Mouse (Mus musculus): ENCODE measurements at regions not wholly inside any gene's neighbourhood (a gene's known extent, or its start where the extent isn't known, plus 50 kb on each side); places are given as distances from the start of the nearest gene placed in this dataset.

DNA sequence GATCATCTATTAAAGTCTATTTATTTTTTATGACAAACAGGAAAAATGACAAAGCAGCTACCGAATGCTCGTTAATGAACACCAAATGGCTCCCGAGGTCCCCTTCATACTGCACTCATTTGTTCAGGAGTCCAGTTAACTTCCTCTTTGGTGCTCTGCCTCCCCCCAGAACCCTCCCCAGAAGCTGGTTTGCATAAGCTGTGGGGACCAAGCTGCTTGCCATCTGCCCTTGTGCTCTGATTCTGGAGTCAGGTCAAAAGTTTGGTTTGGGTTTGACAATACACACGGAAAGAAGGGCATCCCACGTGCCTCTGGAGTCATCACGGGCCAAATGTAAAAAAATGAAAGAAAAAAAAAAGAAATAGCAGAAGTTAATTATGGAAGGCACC lies 152.1 kb upstream of the F930015N05Rik start:
- H3K27me3 ChIP-seq (ENCODE audit: control insufficient read depth, insufficient read depth, insufficient read length) = no peaks in the 10 kb centered on the region
- no peaks in the 10 kb centered on the region for H3K36me3 ChIP-seq (ENCODE audit: control insufficient read depth, insufficient read depth)
- no peak overlapping the region for H3K4me2 ChIP-seq (ENCODE audit: low read depth)
- no peak overlapping the region for H3ac ChIP-seq (ENCODE audit: control insufficient read depth, insufficient read length)
- H3K4me3 ChIP-seq = no peak overlapping the region
- TF ChIP-seq USF1 (IDR thresholded peaks at IDR 0.05; ENCODE audit: low read depth) = no peak
- TF ChIP-seq E2F4 (IDR thresholded peaks at IDR 0.05; ENCODE audit: insufficient read depth) = no peak
- no peak for TF ChIP-seq POLR2AphosphoS2 (IDR thresholded peaks at IDR 0.05; ENCODE audit: insufficient read length, low read depth)
- no peak for TF ChIP-seq POLR2A (IDR thresholded peaks at IDR 0.05; ENCODE audit: insufficient read length, low read depth)
- TF ChIP-seq SRF (IDR thresholded peaks at IDR 0.05; ENCODE audit: control insufficient read depth, insufficient read length, low read depth) = no peak
- no peak for TF ChIP-seq TCF12 (IDR thresholded peaks at IDR 0.05; ENCODE audit: insufficient read depth, poor library complexity, severe bottlenecking)
- TF ChIP-seq TCF3 (IDR thresholded peaks at IDR 0.05; ENCODE audit: insufficient read length, low read depth) = no peak
- TF ChIP-seq MYOD1 (IDR thresholded peaks at IDR 0.05; ENCODE audit: control insufficient read depth in 1 of 3, insufficient read length in 2 of 3, low read depth in 2 of 3) = no peak
- TF ChIP-seq MYOG (IDR thresholded peaks at IDR 0.05; ENCODE audit: control insufficient read depth in 1 of 3, insufficient read depth in 1 of 3, insufficient read length in 2 of 3, low read depth in 2 of 3) = no peak
- TF ChIP-seq CEBPB (IDR thresholded peaks at IDR 0.05; ENCODE audit: insufficient read depth, poor library complexity, severe bottlenecking) = no peak
- TF ChIP-seq REST (IDR thresholded peaks at IDR 0.05; ENCODE audit: insufficient read depth, insufficient read length) = no peak
- TF ChIP-seq MAX (IDR thresholded peaks at IDR 0.05; ENCODE audit: low read depth) = no peak
- H3K79me2 ChIP-seq (ENCODE audit: control insufficient read depth, insufficient read depth) = no peaks in the 10 kb centered on the region

DNA sequence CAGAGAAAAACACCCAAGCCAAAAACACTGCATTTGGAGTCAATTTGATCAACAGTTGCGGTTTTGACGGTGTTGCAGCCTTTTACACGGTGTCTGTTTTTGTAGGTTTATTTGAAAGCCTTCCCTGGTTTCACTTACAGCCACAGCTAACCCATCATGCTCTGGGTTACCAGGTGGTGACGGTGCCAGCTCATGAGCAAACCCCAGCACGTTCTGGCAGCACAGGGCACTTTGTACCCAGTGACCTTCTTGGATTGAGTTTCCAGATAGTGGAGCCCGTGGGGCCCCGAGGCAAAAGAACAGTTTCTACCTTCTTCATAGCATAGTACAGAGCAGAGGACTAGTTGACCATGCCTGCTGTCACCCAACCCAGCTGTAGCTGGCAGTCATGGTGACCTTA lies 152.6 kb upstream of the F930015N05Rik start:
- Histone ChIP-seq H3K27me3 (ENCODE audit: control insufficient read depth, insufficient read depth, insufficient read length) (no peaks in the 10 kb centered on the region), H3K4me3 (no peak overlapping the region), H3K79me2 (ENCODE audit: control insufficient read depth, insufficient read depth) (no peaks in the 10 kb centered on the region), H3ac (ENCODE audit: control insufficient read depth, insufficient read length) (no peak overlapping the region), H3K4me2 (ENCODE audit: low read depth) (no peak overlapping the region), H3K36me3 (ENCODE audit: control insufficient read depth, insufficient read depth) (no peaks in the 10 kb centered on the region)
- TF ChIP-seq TCF12 (IDR thresholded peaks at IDR 0.05; ENCODE audit: insufficient read depth, poor library complexity, severe bottlenecking) = no peak

- Histone ChIP-seq H3K79me2 (ENCODE audit: control insufficient read depth, insufficient read depth) (no peaks in the 10 kb centered on the region), H3K27me3 (ENCODE audit: control insufficient read depth, insufficient read depth, insufficient read length) (no peaks in the 10 kb centered on the region), H3K36me3 (ENCODE audit: control insufficient read depth, insufficient read depth) (no peaks in the 10 kb centered on the region), H3ac (ENCODE audit: control insufficient read depth, insufficient read length) (no peak overlapping the region), H3K4me3 (no peak overlapping the region), H3K4me2 (ENCODE audit: low read depth) (no peak overlapping the region)
- TF ChIP-seq TCF12 (IDR thresholded peaks at IDR 0.05; ENCODE audit: insufficient read depth, poor library complexity, severe bottlenecking) = no peak
- TF ChIP-seq POLR2AphosphoS2 (IDR thresholded peaks at IDR 0.05; ENCODE audit: insufficient read length, low read depth) = no peak
- no peak for TF ChIP-seq E2F4 (IDR thresholded peaks at IDR 0.05; ENCODE audit: insufficient read depth)
- TF ChIP-seq SRF (IDR thresholded peaks at IDR 0.05; ENCODE audit: control insufficient read depth, insufficient read length, low read depth) = no peak
- TF ChIP-seq CEBPB (IDR thresholded peaks at IDR 0.05; ENCODE audit: insufficient read depth, poor library complexity, severe bottlenecking) = no peak
- no peak for TF ChIP-seq TCF3 (IDR thresholded peaks at IDR 0.05; ENCODE audit: insufficient read length, low read depth)
- no peak for TF ChIP-seq REST (IDR thresholded peaks at IDR 0.05; ENCODE audit: insufficient read depth, insufficient read length)
- TF ChIP-seq MAX (IDR thresholded peaks at IDR 0.05; ENCODE audit: low read depth) = no peak
- TF ChIP-seq POLR2A (IDR thresholded peaks at IDR 0.05; ENCODE audit: insufficient read length, low read depth) = no peak
- TF ChIP-seq USF1 (IDR thresholded peaks at IDR 0.05; ENCODE audit: low read depth) = no peak
- no peak for TF ChIP-seq MYOG (IDR thresholded peaks at IDR 0.05; ENCODE audit: control insufficient read depth in 1 of 3, insufficient read depth in 1 of 3, insufficient read length in 2 of 3, low read depth in 2 of 3)
- TF ChIP-seq MYOD1 (IDR thresholded peaks at IDR 0.05; ENCODE audit: control insufficient read depth in 1 of 3, insufficient read length in 2 of 3, low read depth in 2 of 3) = no peak
These were observed 153.6 kb upstream of the F930015N05Rik start for GRCm38 (mm10) chr11:64590091-64590490.

- no peaks in the 10 kb centered on the region for H3K79me2 ChIP-seq (ENCODE audit: control insufficient read depth, insufficient read depth)
- no peak overlapping the region for H3K4me2 ChIP-seq (ENCODE audit: low read depth)
- no peaks in the 10 kb centered on the region for H3K27me3 ChIP-seq (ENCODE audit: control insufficient read depth, insufficient read depth, insufficient read length)
- no peak overlapping the region for H3ac ChIP-seq (ENCODE audit: control insufficient read depth, insufficient read length)
- no peak overlapping the region for H3K4me3 ChIP-seq
- TF ChIP-seq SRF (IDR thresholded peaks at IDR 0.05; ENCODE audit: control insufficient read depth, insufficient read length, low read depth) (no peak), USF1 (IDR thresholded peaks at IDR 0.05; ENCODE audit: low read depth) (no peak), MAX (IDR thresholded peaks at IDR 0.05; ENCODE audit: low read depth) (no peak), POLR2A (IDR thresholded peaks at IDR 0.05; ENCODE audit: insufficient read length, low read depth) (no peak), MYOG (IDR thresholded peaks at IDR 0.05; ENCODE audit: control insufficient read depth in 1 of 3, insufficient read depth in 1 of 3, insufficient read length in 2 of 3, low read depth in 2 of 3) (no peak), REST (IDR thresholded peaks at IDR 0.05; ENCODE audit: insufficient read depth, insufficient read length) (no peak), CEBPB (IDR thresholded peaks at IDR 0.05; ENCODE audit: insufficient read depth, poor library complexity, severe bottlenecking) (no peak)
- H3K36me3 ChIP-seq (ENCODE audit: control insufficient read depth, insufficient read depth) = no peaks in the 10 kb centered on the region
These were observed 155.8 kb upstream of the F930015N05Rik start for GRCm38 (mm10) chr11:64592253-64592652.

DNA sequence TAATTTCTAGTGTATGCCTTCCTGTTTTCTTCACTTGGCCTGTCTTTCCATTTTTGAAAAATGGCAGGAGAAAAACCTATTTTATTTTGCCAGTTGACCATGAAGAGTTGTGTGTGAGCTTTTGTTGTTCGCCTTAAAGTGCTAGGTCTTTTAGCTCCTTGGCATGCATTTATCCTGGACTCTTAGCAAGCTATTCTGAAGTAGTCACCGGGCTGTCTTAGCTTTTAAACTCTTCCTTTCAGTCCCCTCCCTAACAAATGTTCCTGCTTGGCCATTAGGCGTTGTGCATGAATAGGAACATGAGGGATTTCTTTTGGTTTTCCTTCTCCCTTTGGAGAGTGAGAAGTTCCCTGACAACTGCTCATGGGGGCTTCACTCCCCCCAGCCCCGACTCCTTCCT lies 160.9 kb upstream of the F930015N05Rik start:
- H3K27me3 ChIP-seq (ENCODE audit: control insufficient read depth, insufficient read depth, insufficient read length) = no peaks in the 10 kb centered on the region
- no peak overlapping the region for H3K4me2 ChIP-seq (ENCODE audit: low read depth)
- H3K79me2 ChIP-seq (ENCODE audit: control insufficient read depth, insufficient read depth) = no peaks in the 10 kb centered on the region
- H3ac ChIP-seq (ENCODE audit: control insufficient read depth, insufficient read length) = no peak overlapping the region
- H3K4me3 ChIP-seq = no peak overlapping the region
- H3K36me3 ChIP-seq (ENCODE audit: control insufficient read depth, insufficient read depth) = no peaks in the 10 kb centered on the region
- TF ChIP-seq MAX (IDR thresholded peaks at IDR 0.05; ENCODE audit: low read depth) (no peak), USF1 (IDR thresholded peaks at IDR 0.05; ENCODE audit: low read depth) (no peak), POLR2A (IDR thresholded peaks at IDR 0.05; ENCODE audit: insufficient read length, low read depth) (no peak), E2F4 (IDR thresholded peaks at IDR 0.05; ENCODE audit: insufficient read depth) (no peak), POLR2AphosphoS2 (IDR thresholded peaks at IDR 0.05; ENCODE audit: insufficient read length, low read depth) (no peak), CEBPB (IDR thresholded peaks at IDR 0.05; ENCODE audit: insufficient read depth, poor library complexity, severe bottlenecking) (no peak), MYOG (IDR thresholded peaks at IDR 0.05; ENCODE audit: control insufficient read depth in 1 of 3, insufficient read depth in 1 of 3, insufficient read length in 2 of 3, low read depth in 2 of 3) (no peak), TCF3 (IDR thresholded peaks at IDR 0.05; ENCODE audit: insufficient read length, low read depth) (no peak), SRF (IDR thresholded peaks at IDR 0.05; ENCODE audit: control insufficient read depth, insufficient read length, low read depth) (no peak), TCF12 (IDR thresholded peaks at IDR 0.05; ENCODE audit: insufficient read depth, poor library complexity, severe bottlenecking) (no peak), MYOD1 (IDR thresholded peaks at IDR 0.05; ENCODE audit: control insufficient read depth in 1 of 3, insufficient read length in 2 of 3, low read depth in 2 of 3) (no peak), REST (IDR thresholded peaks at IDR 0.05; ENCODE audit: insufficient read depth, insufficient read length) (no peak)

Measured in myocyte (in vitro differentiated cells).